Mouse (Mus musculus) C2C12 (cell line): ENCODE data around the gene Hebp1. TPM values are rescaled to one million over a fixed set of nuclear protein-coding genes. Genes with fewer than 3 reads are reported as not detected.

Source experiments
- H3K27me3 ChIP-seq: one replicate; pipeline ENCODE4 v1.6.1; 2011; ENCODE audit not compliant: control insufficient read depth, insufficient read depth, insufficient read length
- H3K36me3 ChIP-seq: one replicate; pipeline ENCODE4 v1.6.1; 2011; ENCODE audit not compliant: control insufficient read depth, insufficient read depth
- H3K4me3 ChIP-seq: one replicate; pipeline ENCODE4 v1.5.1; 2011; ENCODE audit warnings: mild to moderate bottlenecking, control low read depth; ENCODE audit not compliant: poor library complexity, insufficient read depth, severe bottlenecking
- H3K79me2 ChIP-seq: one replicate; pipeline ENCODE4 v1.6.1; 2011; ENCODE audit not compliant: control insufficient read depth, insufficient read depth
- H3K79me3 ChIP-seq: one replicate; pipeline ENCODE4 v1.6.1; 2011; ENCODE audit warnings: low read depth, control low read depth
- H3ac ChIP-seq: one replicate; pipeline ENCODE3; 2011; ENCODE audit warnings: low read depth; ENCODE audit not compliant: control insufficient read depth, insufficient read length
- CEBPB ChIP-seq: IDR thresholded peaks from one replicate; pipeline ENCODE4 v1.6.1; 2011; ENCODE audit warnings: low read depth, mild to moderate bottlenecking, control low read depth, moderate library complexity
- CTCF ChIP-seq: IDR thresholded peaks from one replicate; pipeline ENCODE4 v1.5.1; 2011; ENCODE audit not compliant: control insufficient read depth, insufficient read depth, insufficient read length
- FOSL1 ChIP-seq: IDR thresholded peaks from one replicate; pipeline ENCODE4 v1.8.0; 2011; ENCODE audit warnings: mild to moderate bottlenecking, low read length; ENCODE audit not compliant: poor library complexity, insufficient read depth, severe bottlenecking
- MAX ChIP-seq: IDR thresholded peaks from one replicate; pipeline ENCODE4 v1.6.1; 2011; ENCODE audit warnings: mild to moderate bottlenecking, control low read depth
- MYOD1 ChIP-seq: IDR thresholded peaks from one replicate; pipeline ENCODE4 v1.6.1; 2011; ENCODE audit warnings: low read depth; ENCODE audit not compliant: control insufficient read depth, insufficient read length
- MYOG ChIP-seq: IDR thresholded peaks from one replicate; pipeline ENCODE4 v1.6.1; 2011; ENCODE audit not compliant: control insufficient read depth, insufficient read length; ENCODE audit errors: extremely low read depth
- USF1 ChIP-seq: IDR thresholded peaks from one replicate; pipeline ENCODE4 v1.6.1; 2011; ENCODE audit warnings: low read depth, mild to moderate bottlenecking, control low read depth, moderate library complexity
- polyA plus RNA-seq: library from polyadenylated mRNA; unstranded; fragments of >200 nt; fragmentation: generic; extraction: Trizol; gene quantifications from one replicate; pipeline ENCODE4 v1.2.1, GENCODE M21; 2012; ENCODE audit warnings: missing spikeins

The Hebp1 gene
- polyA plus RNA-seq, 1 experiment = 18.4 TPM

GRCm38 (mm10) chr6:135092798-135093470 lies 104.9 kb downstream of the Hebp1 start:
- Histone ChIP-seq H3ac (no peak overlapping the region), H3K36me3 (no peaks in the 10 kb centered on the region), H3K4me3 (no peak overlapping the region), H3K79me3 (no peaks in the 10 kb centered on the region), H3K27me3 (no peaks in the 10 kb centered on the region), H3K79me2 (no peaks in the 10 kb centered on the region)
- TF ChIP-seq CTCF (no peak), MYOD1 (no peak), MAX (no peak), USF1 (no peak), MYOG (no peak), CEBPB (no peak)

- Histone ChIP-seq H3K4me3 (no peak overlapping the region), H3K79me2 (no peaks in the 10 kb centered on the region), H3K79me3 (no peaks in the 10 kb centered on the region), H3K36me3 (no peaks in the 10 kb centered on the region), H3K27me3 (no peaks in the 10 kb centered on the region), H3ac (no peak overlapping the region)
- no peak for TF ChIP-seq MAX
- TF ChIP-seq MYOD1 = no peak
- TF ChIP-seq FOSL1 = no peak
- no peak for TF ChIP-seq USF1
- no peak for TF ChIP-seq CTCF
- TF ChIP-seq CEBPB = no peak
- TF ChIP-seq MYOG = no peak
Measured at GRCm38 (mm10) chr6:135090661-135091060, 107.2 kb downstream of the Hebp1 start.

DNA sequence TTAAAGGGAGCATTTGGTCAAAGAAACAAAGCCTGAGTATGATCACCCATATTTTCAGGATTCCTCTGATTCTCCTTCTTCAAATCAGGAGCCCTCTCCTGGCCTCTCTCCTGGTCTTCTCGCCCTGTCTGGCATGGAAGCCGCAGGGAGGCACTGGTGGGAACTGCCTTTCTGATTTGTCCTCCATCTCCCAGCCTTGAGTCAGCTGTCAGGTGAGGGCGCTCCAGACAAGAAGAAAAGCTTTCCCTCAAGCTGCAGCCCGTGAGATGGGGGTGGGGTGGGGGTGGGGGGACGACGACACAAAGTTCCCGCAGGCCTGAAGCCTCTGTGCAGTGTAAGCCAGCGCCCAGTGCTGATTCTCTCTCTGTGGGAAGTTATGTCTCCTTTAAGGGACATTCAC lies 108.0 kb downstream of the Hebp1 start:
- peak; percentile 38 for TF ChIP-seq CTCF
- no peak for TF ChIP-seq FOSL1
- Histone ChIP-seq H3K4me3 (no peak overlapping the region), H3ac (no peak overlapping the region), H3K27me3 (no peaks in the 10 kb centered on the region), H3K36me3 (peaks cover under 1% of the 10 kb centered on the region), H3K79me3 (no peaks in the 10 kb centered on the region), H3K79me2 (no peaks in the 10 kb centered on the region)

DNA sequence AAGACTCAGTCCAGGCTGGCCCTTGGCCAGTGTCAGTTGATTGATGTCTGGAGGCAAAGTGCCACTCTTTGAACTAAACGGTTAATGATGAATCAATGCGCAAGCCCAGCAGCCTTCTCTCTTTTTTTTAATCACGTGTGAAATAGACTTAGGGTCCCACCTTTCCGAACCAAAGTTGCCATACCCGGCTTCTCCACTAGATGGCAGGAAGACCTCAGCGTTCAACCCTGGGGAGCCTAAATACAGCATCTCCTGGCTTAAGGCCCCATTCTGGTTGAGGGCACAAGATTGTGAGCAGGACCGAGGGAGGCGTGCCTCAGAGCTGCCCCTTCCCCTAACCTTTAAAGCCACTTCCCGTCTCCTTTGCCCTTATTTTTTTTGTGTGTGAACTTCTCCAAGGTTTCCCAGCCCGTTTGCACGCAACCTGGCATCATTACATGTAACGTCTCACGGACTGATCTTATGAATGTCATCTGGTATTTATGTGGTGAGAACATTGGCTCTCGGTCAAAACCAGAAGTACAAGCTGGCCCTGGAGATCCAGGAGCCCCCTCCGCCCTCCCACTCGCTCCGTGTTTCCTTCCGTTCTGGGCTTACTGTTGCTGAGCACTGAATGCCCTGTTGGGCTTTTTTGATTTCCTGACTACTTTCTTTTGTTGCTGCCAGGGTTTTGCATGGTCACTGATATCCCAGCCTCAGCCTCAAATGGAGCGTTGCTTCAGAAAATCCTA lies 109.9 kb downstream of the Hebp1 start:
- no peaks in the 10 kb centered on the region for H3K27me3 ChIP-seq
- H3K36me3 ChIP-seq = peaks cover 9% of the 10 kb centered on the region
- H3K4me3 ChIP-seq = no peak overlapping the region
- H3ac ChIP-seq = peak overlapping the region; percentile 35
- H3K79me3 ChIP-seq = no peaks in the 10 kb centered on the region
- H3K79me2 ChIP-seq = peaks cover 6% of the 10 kb centered on the region
- TF ChIP-seq USF1 (peak; percentile 42), MYOD1 (no peak), CTCF (peak; percentile 30)

Other genes starting within 250 kb of the Hebp1 start
- gene Apold1, start 216.3 kb downstream of the Hebp1 start, polyA plus RNA-seq = 0.05 TPM
- gene Ddx47, start 186.4 kb downstream of the Hebp1 start, polyA plus RNA-seq = 79.3 TPM
- 34.2 TPM for gene Gprc5a, start 132.4 kb downstream of the Hebp1 start, polyA plus RNA-seq
- not detected for gene Gprc5d, start 79.7 kb downstream of the Hebp1 start, polyA plus RNA-seq
- gene Fam234b, start within 50 bp of the Hebp1 start, polyA plus RNA-seq = 4.6 TPM
- 0.15 TPM for gene Gsg1, start 56.3 kb upstream of the Hebp1 start, polyA plus RNA-seq
- 0.41 TPM for gene Pbp2, start 112.4 kb upstream of the Hebp1 start, polyA plus RNA-seq
- gene Emp1, start 164.5 kb upstream of the Hebp1 start, polyA plus RNA-seq = 222 TPM